Mouse (Mus musculus) stomach, embryonic 14.5 days (tissue): ENCODE data around the gene Hoxb6. TPM values are rescaled to one million over a fixed set of nuclear protein-coding genes. Genes with fewer than 3 reads are reported as not detected.
A peak's percentile ranks its signal among the peaks of the same experiment; 100 is the strongest.

Source experiments
- ATAC-seq: fragments of 200-750 bp; cut with Nextera tagmentation; 2 replicates; pipeline ENCODE4 v1.8.0; 2017; ENCODE audit warnings: low read depth, moderate TSS enrichment; ENCODE audit not compliant: insufficient number of reproducible peaks, insufficient read depth, low FRiP score
- H3K27ac ChIP-seq: fragments of 300-500 bp; sonication (generic); 2 replicates; pipeline ENCODE4 v1.5.1; 2014; ENCODE audit warnings: mild to moderate bottlenecking, low read length, moderate library complexity, mixed read lengths
- H3K27me3 ChIP-seq: fragments of 300-500 bp; sonication (generic); 2 replicates; pipeline ENCODE4 v1.6.1; 2014; ENCODE audit warnings: low read length, control low read depth, mixed read lengths; ENCODE audit not compliant: control insufficient read depth, insufficient read depth
- H3K36me3 ChIP-seq: fragments of 300-500 bp; sonication (generic); 2 replicates; pipeline ENCODE4 v1.6.1; 2014; ENCODE audit warnings: mild to moderate bottlenecking, control low read depth, low read length, moderate library complexity, mixed read lengths; ENCODE audit not compliant: control insufficient read depth, insufficient read depth
- H3K4me1 ChIP-seq: fragments of 300-500 bp; sonication (generic); 2 replicates; pipeline ENCODE4 v1.6.1; 2014; ENCODE audit warnings: low read length, control low read depth, mixed read lengths; ENCODE audit not compliant: control insufficient read depth, insufficient read depth
- H3K4me2 ChIP-seq: fragments of 300-500 bp; sonication (generic); replicated peaks from 2 replicates; pipeline ENCODE4 v1.6.1; 2014; ENCODE audit warnings: low read depth, low read length, control low read depth
- H3K4me3 ChIP-seq: fragments of 300-500 bp; sonication (generic); 2 replicates; pipeline ENCODE4 v1.5.1; 2014; ENCODE audit warnings: low read depth, low read length, control low read depth
- H3K9ac ChIP-seq: fragments of 300-500 bp; sonication (generic); replicated peaks from 2 replicates; pipeline ENCODE4 v1.6.1; 2014; ENCODE audit warnings: low read depth, mild to moderate bottlenecking, control low read depth, low read length, moderate library complexity, mixed read lengths
- H3K9me3 ChIP-seq: fragments of 300-500 bp; sonication (generic); 2 replicates; pipeline ENCODE4 v1.6.1; 2016; ENCODE audit warnings: low read depth, low read length, control low read depth; ENCODE audit not compliant: control insufficient read depth
- WGBS: fragments of 180-500 bp; shearing (Covaris S2); extraction: QIAGEN DNeasy Blood & Tissue Kit; methylation state at CpG from one replicate; pipeline ENCODE4 v1.1.7; 2014; 5-methylcytosine and 5-hydroxymethylcytosine counted together
- polyA plus RNA-seq: library from polyadenylated mRNA; unstranded; fragments of >200 nt; fragmentation: Nextera tagmentation; extraction: Ambion mirVana; gene quantifications from 2 replicates; pipeline ENCODE4 v1.2.1, GENCODE M21; 2014

Hoxb6 gene
- polyA plus RNA-seq, 1 experiment from 2014 or later = 12.4 TPM

DNA sequence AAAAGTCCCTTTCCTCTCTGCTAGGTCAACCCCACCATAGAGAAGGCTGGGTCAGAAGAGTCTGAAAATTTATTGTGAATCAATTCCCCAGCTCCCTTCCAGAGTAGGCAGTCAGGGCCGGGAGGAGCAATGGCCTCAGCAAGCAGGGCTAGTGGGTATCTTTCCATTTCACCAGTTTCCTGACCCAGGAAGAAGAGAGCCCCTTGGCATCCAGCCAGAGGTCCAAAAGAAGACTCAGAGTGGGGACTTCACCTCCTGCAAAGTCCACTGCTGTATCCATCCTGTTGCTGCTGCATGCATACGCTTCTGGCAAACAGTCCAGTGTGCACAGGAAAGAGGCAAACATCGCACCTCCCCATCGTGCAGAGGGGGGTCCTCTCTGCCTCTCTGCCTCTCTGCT lies 16.4 kb upstream of the Hoxb6 start:
- Histone ChIP-seq H3K27ac (no peak overlapping the region), H3K4me1 (peaks cover 16% of the 10 kb centered on the region), H3K36me3 (no peaks in the 10 kb centered on the region), H3K9me3 (no peaks in the 10 kb centered on the region), H3K9ac (no peak overlapping the region), H3K4me3 (no peak overlapping the region), H3K27me3 (peaks cover 65% of the 10 kb centered on the region), H3K4me2 (no peak overlapping the region)
- ATAC-seq = no peak
- 18% methylated on average over 4 of the region's 4 CpGs for WGBS

- Histone ChIP-seq H3K27me3 (peaks cover 58% of the 10 kb centered on the region), H3K27ac (no peak overlapping the region), H3K36me3 (no peaks in the 10 kb centered on the region), H3K9ac (no peak overlapping the region), H3K4me2 (no peak overlapping the region), H3K9me3 (no peaks in the 10 kb centered on the region), H3K4me3 (no peak overlapping the region), H3K4me1 (peaks cover 3% of the 10 kb centered on the region; the same call in 1 of the 2 replicates)
- no peak for ATAC-seq
- 6% methylated on average over 35 of the region's 35 CpGs for WGBS
Measured at GRCm38 (mm10) chr11:96277151-96278044, 14.9 kb upstream of the Hoxb6 start.

DNA sequence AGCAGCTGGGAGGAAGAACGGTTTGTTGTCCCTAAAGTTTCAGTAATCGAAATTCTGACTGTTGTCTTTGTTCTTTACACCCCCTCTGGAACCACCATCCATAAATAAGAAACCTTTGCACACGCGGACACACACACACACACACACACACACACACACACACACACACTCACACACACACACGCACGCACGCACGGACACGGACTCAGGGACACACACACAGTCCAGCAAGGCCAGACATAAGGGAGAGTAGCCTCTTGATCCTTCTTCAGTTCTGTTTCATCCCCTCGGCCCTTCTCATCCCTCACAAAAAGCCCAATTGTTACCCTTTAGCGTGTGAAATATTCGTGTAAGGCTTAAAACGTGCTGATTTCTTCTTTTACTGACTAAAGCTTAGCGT lies 14.0 kb upstream of the Hoxb6 start:
- ATAC-seq = no peak
- WGBS = 20% methylated on average over 14 of the region's 14 CpGs
- Histone ChIP-seq H3K4me2 (no peak overlapping the region), H3K36me3 (no peaks in the 10 kb centered on the region), H3K9me3 (no peaks in the 10 kb centered on the region), H3K4me1 (no peaks in the 10 kb centered on the region), H3K9ac (no peak overlapping the region), H3K27me3 (peaks cover 52% of the 10 kb centered on the region), H3K27ac (no peak overlapping the region), H3K4me3 (no peak overlapping the region)

DNA sequence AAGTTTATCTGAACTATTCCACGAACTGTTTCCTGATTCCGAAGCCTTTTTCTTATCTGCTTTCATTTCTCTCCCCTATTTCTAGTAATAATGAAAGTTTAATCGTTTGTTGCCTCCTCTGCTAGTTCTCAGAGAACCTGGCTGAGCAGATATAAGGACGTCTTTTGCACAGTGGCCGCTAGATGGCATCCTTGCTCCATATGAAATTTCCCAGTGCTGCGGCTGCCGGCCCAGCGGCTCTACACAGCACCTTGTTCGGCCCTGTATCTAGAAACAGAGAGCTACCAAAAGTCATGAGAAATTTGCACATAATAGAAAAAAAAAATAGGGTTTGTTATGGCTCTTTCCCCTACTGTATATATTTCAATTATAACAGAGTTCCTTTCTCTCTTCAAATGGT lies 13.5 kb upstream of the Hoxb6 start:
- no peak overlapping the region for H3K9ac ChIP-seq
- no peaks in the 10 kb centered on the region for H3K9me3 ChIP-seq
- no peaks in the 10 kb centered on the region for H3K4me1 ChIP-seq
- no peak overlapping the region for H3K27ac ChIP-seq
- 2% methylated on average over 9 of the region's 9 CpGs for WGBS
- no peak overlapping the region for H3K4me3 ChIP-seq
- H3K36me3 ChIP-seq = no peaks in the 10 kb centered on the region
- peak; percentile 63; the same call in 1 of the 2 replicates for ATAC-seq
- no peak overlapping the region for H3K4me2 ChIP-seq
- peaks cover 52% of the 10 kb centered on the region for H3K27me3 ChIP-seq

- no peaks in the 10 kb centered on the region for H3K4me1 ChIP-seq
- no peak overlapping the region; the same call in 1 of the 2 replicates for H3K4me2 ChIP-seq
- H3K9ac ChIP-seq = no peak overlapping the region
- no peak for ATAC-seq
- H3K27ac ChIP-seq = 0 out of 2 replicates have a peak overlapping the region, but pooled peaks have one; percentile 6
- H3K36me3 ChIP-seq = no peaks in the 10 kb centered on the region
- peaks cover 43% of the 10 kb centered on the region for H3K27me3 ChIP-seq
- no peak overlapping the region for H3K4me3 ChIP-seq
- no peaks in the 10 kb centered on the region for H3K9me3 ChIP-seq
- WGBS = 6% methylated on average over 31 of the region's 31 CpGs
Measured at GRCm38 (mm10) chr11:96279421-96280233, 12.6 kb upstream of the Hoxb6 start.

DNA sequence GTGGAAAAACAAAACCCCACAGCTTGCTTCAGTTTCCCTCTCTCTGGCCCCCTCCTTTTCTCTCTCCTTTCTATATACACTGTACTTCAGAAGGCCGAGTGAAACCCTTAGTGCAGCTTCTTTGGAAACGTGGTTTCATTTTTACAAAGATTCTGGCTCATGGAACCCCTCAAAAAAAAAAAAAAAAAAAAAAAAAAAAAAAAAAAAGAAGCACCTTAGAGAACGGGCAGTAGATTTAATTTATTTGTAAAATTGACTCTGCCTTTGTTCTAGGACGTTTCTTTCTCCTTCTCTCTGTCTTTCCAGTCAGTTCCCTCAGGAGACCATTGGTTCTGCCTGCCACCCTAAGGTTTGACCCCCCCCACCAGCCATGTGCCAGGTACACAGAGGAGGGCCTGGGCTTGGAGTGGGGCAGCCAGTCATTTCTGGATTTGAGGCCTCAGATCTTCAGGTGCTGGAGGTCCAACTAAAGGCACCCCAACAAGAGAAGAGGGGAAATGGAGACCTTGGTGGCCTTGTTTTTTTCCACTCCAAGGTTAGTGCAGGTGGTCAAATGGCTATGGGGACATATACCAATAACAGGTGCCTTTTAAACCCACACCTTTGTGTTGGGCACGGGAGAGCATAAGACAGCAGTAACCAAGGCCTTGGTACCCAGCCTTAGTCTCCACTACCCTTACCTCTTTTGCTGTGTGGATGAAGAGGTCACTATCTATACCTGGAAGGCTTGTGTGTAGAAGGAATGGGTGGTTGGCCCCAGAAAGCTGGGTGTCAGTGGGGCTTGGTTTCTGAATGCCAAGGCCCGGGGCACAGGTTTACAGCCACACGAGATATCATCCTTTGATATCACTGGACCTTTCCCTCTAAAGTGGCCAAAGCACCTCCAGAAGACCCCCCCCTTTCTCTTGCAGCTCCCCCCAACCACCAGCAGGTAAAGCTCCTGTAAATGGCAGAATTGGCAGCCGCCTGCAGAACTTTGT lies 11.6 kb upstream of the Hoxb6 start:
- Histone ChIP-seq H3K27me3 (peaks cover 34% of the 10 kb centered on the region), H3K27ac (no peak overlapping the region), H3K36me3 (no peaks in the 10 kb centered on the region), H3K9ac (no peak overlapping the region), H3K4me2 (peak overlapping the region; percentile 18; the same call in 1 of the 2 replicates), H3K9me3 (no peaks in the 10 kb centered on the region), H3K4me1 (no peaks in the 10 kb centered on the region), H3K4me3 (no peak overlapping the region)
- no peak for ATAC-seq
- WGBS = 21% methylated on average over 8 of the region's 8 CpGs

GRCm38 (mm10) chr11:96281396-96281795 lies 10.9 kb upstream of the Hoxb6 start:
- peaks cover 31% of the 10 kb centered on the region for H3K27me3 ChIP-seq
- 13% methylated on average over 18 of the region's 18 CpGs for WGBS

More at GRCm38 (mm10) chr11:96281396-96281795, 10.9 kb upstream of the Hoxb6 start:
- Histone ChIP-seq H3K4me2 (peak overlapping the region; percentile 18; the same call in 1 of the 2 replicates), H3K36me3 (no peaks in the 10 kb centered on the region), H3K4me1 (no peaks in the 10 kb centered on the region), H3K27ac (no peak overlapping the region), H3K4me3 (no peak overlapping the region), H3K9me3 (no peaks in the 10 kb centered on the region), H3K9ac (no peak overlapping the region)
- no peak for ATAC-seq
